8 mouse cellular contexts compared by ENCODE assay signal in the genomic region with DNA sequence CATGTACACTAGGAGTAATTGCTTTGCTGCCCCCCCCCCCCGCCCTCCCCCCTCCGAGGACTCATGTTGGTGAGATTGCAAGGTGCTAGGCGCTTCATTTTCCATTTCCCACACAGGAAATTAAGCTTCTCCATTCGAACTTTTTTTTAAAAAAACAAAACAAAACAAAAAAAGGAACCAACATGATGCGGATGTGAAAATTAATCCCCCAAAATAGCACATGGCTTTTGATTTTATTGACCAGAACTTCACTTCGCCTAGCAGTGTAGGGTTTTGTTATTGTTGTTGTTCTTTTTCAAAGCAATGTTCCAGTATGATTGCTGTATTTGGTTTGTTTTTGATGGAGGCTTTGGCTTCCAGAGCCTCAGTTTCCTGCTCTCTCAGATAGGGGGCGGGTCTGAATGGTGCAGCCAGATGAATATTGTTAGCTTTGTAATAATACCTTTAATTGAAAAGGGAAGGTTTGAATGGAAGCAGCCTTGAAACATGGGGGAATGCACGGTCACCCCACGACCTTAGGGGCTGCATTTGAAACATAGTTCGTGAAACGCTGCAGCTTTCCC. TPM values are rescaled to one million over a fixed set of nuclear protein-coding genes. Genes with fewer than 3 reads are reported as not detected.
DNase-seq lines count a peak whose midpoint lies in the region; ATAC-seq and TF ChIP-seq lines count a peak whose summit lies in the region.

No protein-coding gene starts in this region.

- no peaks in the 10 kb centered on the region for H3K9me3 ChIP-seq in heart, embryonic 13.5 days
- no peaks in the 10 kb centered on the region for H3K9me3 ChIP-seq in G1E (replicated peaks)
- no peaks in the 10 kb centered on the region for H3K9me3 ChIP-seq in hindbrain, embryonic 12.5 days (replicated peaks)
- no peaks in the 10 kb centered on the region for H3K9me3 ChIP-seq in midbrain, embryonic 12.5 days

- H3K4me3 ChIP-seq in heart, embryonic 13.5 days: peak overlapping the region; percentile 98
- peak overlapping the region; percentile 97 for H3K4me3 ChIP-seq in G1E (ENCODE audit: low read depth, low read length)
- peak overlapping the region; percentile 75 for H3K4me3 ChIP-seq in hindbrain, embryonic 12.5 days
- peak overlapping the region; percentile 78 for H3K4me3 ChIP-seq in midbrain, embryonic 12.5 days

- no peaks in the 10 kb centered on the region for H3K27me3 ChIP-seq in heart, embryonic 13.5 days (replicated peaks)
- peaks cover 2% of the 10 kb centered on the region; the same call in 1 of the 2 replicates for H3K27me3 ChIP-seq in G1E (ENCODE audit: insufficient read depth, low read length)
- no peaks in the 10 kb centered on the region for H3K27me3 ChIP-seq in hindbrain, embryonic 12.5 days
- H3K27me3 ChIP-seq in midbrain, embryonic 12.5 days: no peaks in the 10 kb centered on the region

- H3K9ac ChIP-seq in heart, embryonic 13.5 days: peak overlapping the region; percentile 97
- H3K9ac ChIP-seq in hindbrain, embryonic 12.5 days: peak overlapping the region; percentile 71
- peak overlapping the region; percentile 62 for H3K9ac ChIP-seq in midbrain, embryonic 12.5 days (replicated peaks)

- TF ChIP-seq CTCF in G1E (IDR thresholded peaks at IDR 0.05; ENCODE audit: low read depth, low read length): no peak

- H3K4me1 ChIP-seq in heart, embryonic 13.5 days: peaks cover 36% of the 10 kb centered on the region
- peaks cover 31% of the 10 kb centered on the region for H3K4me1 ChIP-seq in G1E (ENCODE audit: insufficient read depth, low read depth, low read length)
- H3K4me1 ChIP-seq in hindbrain, embryonic 12.5 days: peaks cover 49% of the 10 kb centered on the region
- peaks cover 36% of the 10 kb centered on the region for H3K4me1 ChIP-seq in midbrain, embryonic 12.5 days

- ATAC-seq in heart, embryonic 13.5 days (ENCODE audit: extremely low read depth, insufficient number of reproducible peaks, low FRiP score, low TSS enrichment): no peak
- ATAC-seq in G1E (ENCODE audit: extremely low read depth, insufficient number of reproducible peaks, low FRiP score, poor library complexity, severe bottlenecking): no peak
- no peak for ATAC-seq in hindbrain, embryonic 12.5 days (ENCODE audit: low FRiP score)
- ATAC-seq in midbrain, embryonic 12.5 days (ENCODE audit: low FRiP score, low read depth): no peak

- H3K36me3 ChIP-seq in heart, embryonic 13.5 days: no peaks in the 10 kb centered on the region
- H3K36me3 ChIP-seq in G1E (replicated peaks): peaks cover 18% of the 10 kb centered on the region
- H3K36me3 ChIP-seq in hindbrain, embryonic 12.5 days: no peaks in the 10 kb centered on the region
- H3K36me3 ChIP-seq in midbrain, embryonic 12.5 days: no peaks in the 10 kb centered on the region

- no peak for DNase-seq in heart, adult 9 months (ENCODE audit: low spot score in 2 of 2)
- DNase-seq in G1E (ENCODE audit: low spot score): no peak
- no peak for DNase-seq in gastrocnemius, adult 8-10 months (ENCODE audit: low spot score in 2 of 2)
- DNase-seq in testis, postnatal 14 days (ENCODE audit: low spot score): no peak
- DNase-seq in left cerebral cortex, adult 11 months (ENCODE audit: low spot score): no peak

- 19% methylated on average over 11 of the region's 11 CpGs for WGBS in heart, embryonic 13.5 days
- 8% methylated on average over 11 of the region's 11 CpGs for WGBS in hindbrain, embryonic 12.5 days
- 6% methylated on average over 11 of the region's 11 CpGs for WGBS in midbrain, embryonic 12.5 days

- peak overlapping the region; percentile 99 for H3K4me2 ChIP-seq in heart, embryonic 13.5 days
- peak overlapping the region; percentile 91 for H3K4me2 ChIP-seq in hindbrain, embryonic 12.5 days (replicated peaks)
- H3K4me2 ChIP-seq in midbrain, embryonic 12.5 days (replicated peaks): peak overlapping the region; percentile 87

- peak overlapping the region; percentile 97; the same call in 1 of the 2 replicates for H3K27ac ChIP-seq in heart, embryonic 13.5 days (replicated peaks)
- H3K27ac ChIP-seq in hindbrain, embryonic 12.5 days: peak overlapping the region; percentile 93
- H3K27ac ChIP-seq in midbrain, embryonic 12.5 days (replicated peaks): peak overlapping the region; percentile 85

RNA-seq across cellular contexts. Expression of gene Stx16, which starts 1.7 kb away (rescaled TPM):
- 8.6 and 9.3 TPM in 2 replicates for polyA plus RNA-seq in heart, embryonic 13.5 days (2015; fragmentation: Nextera tagmentation; extraction: Ambion mirVana)
- total RNA-seq in G1E (2014; fragmentation: Nextera tagmentation) (43.8 and 49.4 TPM in 2 replicates), G1E (2017) (31.2 and 32.2 TPM in 2 replicates)
- polyA plus RNA-seq in G1E (2012): 32.4 and 44.1 TPM in 2 replicates
- 12.8 and 13.5 TPM in 2 replicates for polyA plus RNA-seq in hindbrain, embryonic 12.5 days (2016; fragmentation: Nextera tagmentation; extraction: Ambion mirVana)
- 12.3 and 13.8 TPM in 2 replicates for polyA plus RNA-seq in midbrain, embryonic 12.5 days (2016; fragmentation: Nextera tagmentation; extraction: Ambion mirVana)
- 10 to 100 TPM; 14.0 to 19.3 (median 15.1) TPM for total RNA-seq in gastrocnemius, adult 8-10 months (2022)

RNA-seq across cellular contexts. Expression of gene Npepl1, which starts 32.3 kb away (rescaled TPM):
- 37.8 and 41.4 TPM in 2 replicates for polyA plus RNA-seq in heart, embryonic 13.5 days (2015; fragmentation: Nextera tagmentation; extraction: Ambion mirVana)
- total RNA-seq in G1E (2014; fragmentation: Nextera tagmentation): 74.3 and 81.5 TPM in 2 replicates
- total RNA-seq in G1E (2017): 18.5 and 20.3 TPM in 2 replicates
- polyA plus RNA-seq in G1E (2012): 205 and 258 TPM in 2 replicates
- 27.0 and 29.0 TPM in 2 replicates for polyA plus RNA-seq in hindbrain, embryonic 12.5 days (2016; fragmentation: Nextera tagmentation; extraction: Ambion mirVana)
- 33.5 and 34.5 TPM in 2 replicates for polyA plus RNA-seq in midbrain, embryonic 12.5 days (2016; fragmentation: Nextera tagmentation; extraction: Ambion mirVana)
- total RNA-seq in gastrocnemius, adult 8-10 months (2022): 100 to 1,000 TPM in 2 of 4 experiments, 10 to 100 TPM in 2; 95.2 to 109 (median 99.1) TPM
